Mouse (Mus musculus) neural tube, embryonic 14.5 days (tissue): ENCODE data around the gene Tstd2. TPM values are rescaled to one million over a fixed set of nuclear protein-coding genes. Genes with fewer than 3 reads are reported as not detected.

ENCODE experiments used
- ATAC-seq: fragments of 200-750 bp; cut with Nextera tagmentation; 2 replicates; pipeline ENCODE4 v1.8.0; 2017; ENCODE audit warnings: low read depth, mild to moderate bottlenecking, moderate TSS enrichment, moderate library complexity
- H3K27ac ChIP-seq: fragments of 300-500 bp; sonication (generic); 2 replicates; pipeline ENCODE4 v1.5.1; 2014; ENCODE audit warnings: low read depth, mild to moderate bottlenecking, control low read depth, low read length, moderate library complexity, mixed read lengths
- H3K27me3 ChIP-seq: fragments of 300-500 bp; sonication (generic); 2 replicates; pipeline ENCODE4 v1.6.1; 2014; ENCODE audit warnings: low read length; ENCODE audit not compliant: control insufficient read depth, insufficient read depth
- H3K36me3 ChIP-seq: fragments of 300-500 bp; sonication (generic); 2 replicates; pipeline ENCODE4 v1.6.1; 2014; ENCODE audit warnings: low read length, mixed read lengths; ENCODE audit not compliant: control insufficient read depth, insufficient read depth
- H3K4me1 ChIP-seq: fragments of 300-500 bp; sonication (generic); 2 replicates; pipeline ENCODE4 v1.6.1; 2014; ENCODE audit warnings: low read length; ENCODE audit not compliant: control insufficient read depth, insufficient read depth
- H3K4me2 ChIP-seq: fragments of 300-500 bp; sonication (generic); 2 replicates; pipeline ENCODE4 v1.6.1; 2014; ENCODE audit warnings: mild to moderate bottlenecking, low read depth, low read length, control low read depth
- H3K4me3 ChIP-seq: fragments of 300-500 bp; sonication (generic); 2 replicates; pipeline ENCODE4 v1.5.1; 2014; ENCODE audit warnings: low read depth, low read length, control low read depth, mixed read lengths
- H3K9ac ChIP-seq: fragments of 300-500 bp; sonication (generic); replicated peaks from 2 replicates; pipeline ENCODE4 v1.6.1; 2014; ENCODE audit warnings: low read depth, mild to moderate bottlenecking, control low read depth, low read length, mixed read lengths
- H3K9me3 ChIP-seq: fragments of 300-500 bp; sonication (generic); 2 replicates; pipeline ENCODE4 v1.6.1; 2016; ENCODE audit warnings: low read length; ENCODE audit not compliant: control insufficient read depth
- WGBS: fragments of 180-500 bp; shearing (Covaris S2); extraction: QIAGEN DNeasy Blood & Tissue Kit; methylation state at CpG from one replicate; pipeline ENCODE4 v1.1.7; 2014; 5-methylcytosine and 5-hydroxymethylcytosine counted together
- polyA plus RNA-seq: library from polyadenylated mRNA; unstranded; fragments of >200 nt; fragmentation: Nextera tagmentation; extraction: Ambion mirVana; gene quantifications from 2 replicates; pipeline ENCODE4 v1.2.1, GENCODE M21; 2014

Tstd2 gene
- polyA plus RNA-seq: 23.5 and 27.0 TPM in 2 replicates

DNA sequence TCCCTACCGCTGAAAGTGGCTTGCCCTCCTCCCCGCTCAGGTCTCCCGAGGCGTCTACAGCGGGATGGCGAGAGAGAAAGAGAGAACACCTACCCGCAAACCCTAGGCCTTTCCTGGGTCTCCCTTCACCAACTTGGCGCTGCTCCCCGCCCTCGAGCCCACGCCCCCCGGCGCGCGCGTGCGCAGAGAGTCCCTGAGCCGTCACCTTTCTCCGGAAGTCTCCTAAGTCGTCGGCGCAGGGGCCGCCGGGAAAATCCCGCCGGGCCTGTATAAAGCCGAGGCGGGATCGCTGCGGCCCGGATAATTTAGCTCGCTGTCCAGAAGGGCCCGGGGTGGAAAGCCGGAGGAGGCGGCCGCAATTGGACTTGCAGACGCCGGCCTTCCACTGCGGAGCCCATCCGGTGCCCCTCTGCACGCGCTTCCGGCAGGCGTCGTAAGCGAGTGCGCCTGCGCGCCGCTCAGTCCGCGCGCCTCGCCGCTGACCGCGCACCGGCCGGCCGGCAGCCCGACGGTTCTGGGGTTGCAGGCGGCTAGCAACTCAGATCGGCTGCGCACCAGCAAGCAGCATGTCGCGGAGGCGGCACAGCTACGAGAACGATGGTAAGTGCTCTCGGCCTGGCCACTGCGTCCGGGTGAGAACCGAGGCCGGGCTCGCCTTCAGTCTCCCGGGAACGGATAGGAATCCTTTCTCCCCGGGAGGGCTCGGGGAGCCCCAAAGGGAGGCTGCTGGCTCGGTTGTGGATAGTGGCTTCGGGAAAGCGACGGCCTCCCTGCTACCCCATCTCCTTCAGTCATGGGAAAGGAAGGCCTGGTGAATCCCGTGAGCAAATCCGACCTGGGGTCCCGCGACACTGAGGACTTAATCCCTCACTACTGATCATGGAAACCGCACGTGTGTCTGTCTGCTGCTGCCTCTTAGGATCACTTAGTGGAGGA lies at the start of gene Tstd2, which contains the start of gene Ncbp1:
Gene Tstd2 (minus strand): TSS at position 408 of the 936 bp plus-strand sequence.
Gene Ncbp1 (plus strand): TSS at position 327 of the 936 bp plus-strand sequence.
- Histone ChIP-seq H3K27me3 (no peaks in the 10 kb centered on the region), H3K4me3 (peak within 1 kb of the TSS; percentile 95), H3K27ac (peak within 1 kb of the TSS; percentile 96), H3K36me3 (peaks cover 3% of the 10 kb centered on the region; the same call in 1 of the 2 replicates), H3K4me1 (peaks cover 18% of the 10 kb centered on the region), H3K9ac (peak within 1 kb of the TSS; percentile 96), H3K4me2 (peak within 1 kb of the TSS; percentile 88), H3K9me3 (no peaks in the 10 kb centered on the region)
- ATAC-seq: peak; percentile 95
- WGBS: under 1% methylated on average over 89 of the region's 90 CpGs

DNA sequence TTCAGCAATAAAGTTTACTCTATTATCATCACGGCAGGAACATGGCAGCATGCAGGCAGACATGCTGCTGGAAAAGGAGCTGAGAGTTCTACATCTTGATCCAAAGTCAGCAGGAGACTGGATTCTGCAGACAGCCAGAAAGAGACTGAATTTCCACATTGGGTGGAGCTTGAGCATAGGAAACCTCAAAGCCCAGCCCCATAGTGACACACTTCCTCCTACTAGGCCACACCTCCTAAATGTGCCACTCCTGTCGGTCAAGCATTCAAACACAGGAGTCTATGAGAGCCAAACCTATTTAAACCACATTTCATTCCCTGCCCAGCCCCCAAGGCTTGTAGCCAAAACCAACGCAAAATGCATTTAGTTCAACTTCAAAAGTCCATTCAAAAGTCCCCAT lies 48.0 kb upstream of the Tstd2 start:
- no peak overlapping the region for H3K9ac ChIP-seq
- WGBS: 80% methylated on average over 3 of the region's 3 CpGs
- peaks cover 30% of the 10 kb centered on the region for H3K36me3 ChIP-seq
- no peak overlapping the region for H3K27ac ChIP-seq
- no peaks in the 10 kb centered on the region for H3K4me1 ChIP-seq
- no peaks in the 10 kb centered on the region for H3K27me3 ChIP-seq
- no peaks in the 10 kb centered on the region for H3K9me3 ChIP-seq
- H3K4me2 ChIP-seq: no peak overlapping the region
- ATAC-seq: no peak
- H3K4me3 ChIP-seq: no peak overlapping the region

DNA sequence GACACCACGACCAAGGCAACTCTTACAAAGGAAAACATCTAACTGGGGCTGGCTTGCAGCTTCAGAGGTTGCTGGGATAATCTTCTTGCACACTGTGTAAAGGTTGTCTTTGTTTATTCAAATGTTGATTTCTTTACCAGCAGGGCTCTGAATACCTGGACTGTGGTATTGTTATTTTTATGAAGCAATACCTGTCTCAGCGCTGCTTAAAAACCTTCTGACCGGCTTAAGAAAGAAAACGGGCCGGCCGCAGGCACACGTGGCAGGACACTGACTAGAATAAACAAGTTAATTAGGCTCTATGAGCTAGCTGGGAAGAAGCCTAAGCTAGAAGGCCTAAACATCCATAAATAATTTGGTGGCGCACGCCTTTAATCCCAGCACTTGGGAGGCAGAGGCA lies 47.4 kb upstream of the Tstd2 start:
- H3K27ac ChIP-seq: no peak overlapping the region
- peaks cover 35% of the 10 kb centered on the region for H3K36me3 ChIP-seq
- no peaks in the 10 kb centered on the region for H3K27me3 ChIP-seq
- no peak for ATAC-seq
- no peak overlapping the region for H3K9ac ChIP-seq
- H3K4me2 ChIP-seq: no peak overlapping the region
- WGBS: 87% methylated on average over 9 of the region's 9 CpGs
- no peaks in the 10 kb centered on the region for H3K4me1 ChIP-seq
- no peaks in the 10 kb centered on the region for H3K9me3 ChIP-seq
- H3K4me3 ChIP-seq: no peak overlapping the region

DNA sequence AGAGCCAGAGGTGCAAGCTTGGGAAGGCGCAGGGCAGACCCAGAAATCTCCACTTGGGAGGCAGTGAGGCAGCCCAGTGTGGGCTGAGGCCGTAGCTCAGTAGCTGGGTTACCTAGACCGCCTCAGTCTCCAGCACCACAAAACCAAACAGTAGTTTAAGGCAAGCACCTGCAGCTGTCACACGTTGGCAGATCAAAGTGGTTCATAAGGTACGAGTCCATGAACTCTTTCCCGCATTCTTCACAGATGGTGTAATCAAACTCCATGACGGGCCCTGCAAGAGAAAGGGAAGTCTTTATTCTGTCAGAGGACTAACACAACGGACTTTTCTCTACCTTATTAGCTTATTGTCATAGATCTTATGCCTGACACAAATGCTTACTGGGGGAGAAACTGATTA lies 46.9 kb upstream of the Tstd2 start:
- no peak for ATAC-seq
- H3K4me3 ChIP-seq: no peak overlapping the region
- H3K9ac ChIP-seq: no peak overlapping the region
- H3K27me3 ChIP-seq: no peaks in the 10 kb centered on the region
- no peak overlapping the region for H3K4me2 ChIP-seq
- 86% methylated on average over 8 of the region's 8 CpGs for WGBS
- no peaks in the 10 kb centered on the region for H3K4me1 ChIP-seq
- no peak overlapping the region for H3K27ac ChIP-seq
- no peaks in the 10 kb centered on the region for H3K9me3 ChIP-seq
- H3K36me3 ChIP-seq: peaks cover 35% of the 10 kb centered on the region

DNA sequence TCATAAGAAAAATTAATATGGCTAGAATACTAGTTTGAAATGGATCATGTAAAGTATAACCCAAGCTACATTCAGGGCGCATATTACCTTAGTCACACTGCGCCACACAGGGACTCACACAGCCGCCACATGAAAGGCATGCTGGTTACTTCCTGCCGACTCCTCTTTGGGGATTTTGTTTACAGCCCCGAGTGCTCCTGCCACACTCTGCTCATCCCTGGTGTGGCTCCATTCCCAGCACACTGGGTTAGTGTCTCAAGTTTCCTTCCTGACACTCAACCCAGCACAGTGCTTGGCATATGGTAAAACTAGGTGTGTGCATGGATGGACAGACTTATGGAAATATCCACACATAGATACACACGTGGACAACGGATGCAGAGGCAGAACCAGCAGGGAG lies 43.7 kb upstream of the Tstd2 start:
- Histone ChIP-seq H3K4me1 (no peaks in the 10 kb centered on the region), H3K27me3 (no peaks in the 10 kb centered on the region), H3K27ac (no peak overlapping the region), H3K36me3 (peaks cover 50% of the 10 kb centered on the region), H3K4me2 (no peak overlapping the region), H3K4me3 (no peak overlapping the region), H3K9me3 (no peaks in the 10 kb centered on the region), H3K9ac (no peak overlapping the region)
- ATAC-seq: no peak
- 90% methylated on average over 7 of the region's 7 CpGs for WGBS

DNA sequence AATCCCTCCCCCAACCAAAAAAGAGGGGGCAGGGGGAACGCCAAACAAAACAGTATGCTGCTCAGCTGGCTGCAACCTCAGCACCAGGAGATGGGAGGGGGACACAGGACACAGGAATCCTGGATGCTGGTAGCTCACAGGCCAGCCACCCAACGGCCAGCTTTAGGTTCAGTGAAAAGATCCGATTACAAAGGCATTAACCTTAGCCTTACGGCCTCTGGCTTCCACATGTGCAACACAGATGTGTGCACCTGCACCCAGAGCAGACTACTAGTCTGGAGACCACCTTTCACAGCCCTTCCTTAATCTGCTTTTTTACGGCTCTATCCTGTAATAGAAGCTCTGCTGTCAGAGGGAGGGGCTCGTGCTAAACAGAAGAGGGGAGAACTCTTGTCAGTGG lies 42.7 kb upstream of the Tstd2 start:
- no peak overlapping the region for H3K4me2 ChIP-seq
- no peak overlapping the region for H3K27ac ChIP-seq
- H3K9ac ChIP-seq: no peak overlapping the region
- H3K9me3 ChIP-seq: no peaks in the 10 kb centered on the region
- no peaks in the 10 kb centered on the region for H3K27me3 ChIP-seq
- H3K4me1 ChIP-seq: no peaks in the 10 kb centered on the region
- WGBS: 67% methylated on average over 6 of the region's 6 CpGs
- H3K36me3 ChIP-seq: peaks cover 50% of the 10 kb centered on the region
- ATAC-seq: no peak
- no peak overlapping the region for H3K4me3 ChIP-seq

DNA sequence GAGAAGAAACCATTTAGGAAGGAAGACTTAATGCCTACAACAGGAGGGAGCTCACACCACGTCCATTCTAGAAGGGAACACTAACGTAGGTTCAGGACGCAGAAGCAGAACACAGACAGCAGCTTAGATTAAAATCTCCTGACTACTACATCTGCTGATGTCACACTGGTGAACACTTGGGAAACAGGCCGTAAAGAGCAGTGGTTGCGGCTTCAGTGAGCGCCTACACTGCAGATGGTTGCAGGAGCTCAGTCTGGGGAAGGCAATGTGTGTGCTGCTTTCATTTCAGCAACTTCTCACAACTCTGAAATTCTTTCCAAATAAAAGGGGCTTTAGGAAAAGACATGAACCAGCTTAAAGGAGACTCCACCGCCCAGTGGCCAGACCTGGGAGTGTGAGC lies 39.0 kb upstream of the Tstd2 start:
- no peaks in the 10 kb centered on the region for H3K9me3 ChIP-seq
- no peak for ATAC-seq

DNA sequence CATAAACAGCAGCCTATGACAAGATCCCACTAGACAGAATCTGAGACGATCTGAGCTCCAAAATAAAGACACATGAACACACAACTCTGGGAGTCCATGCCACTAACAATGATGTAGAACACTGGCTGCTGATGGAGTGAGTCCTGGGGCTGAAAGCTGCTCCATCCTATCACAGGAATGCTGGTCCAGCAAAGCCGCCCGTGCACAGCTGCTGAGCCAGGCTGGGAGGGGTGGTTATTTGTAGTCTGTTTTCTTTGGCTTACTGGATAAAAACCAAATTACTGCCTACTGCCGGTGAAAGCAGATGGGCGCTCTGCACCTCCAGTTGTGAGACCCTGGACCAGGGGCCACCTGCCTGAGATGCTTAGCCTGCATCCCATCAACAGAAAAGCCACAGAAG lies 38.5 kb upstream of the Tstd2 start:
- WGBS: 89% methylated on average over 5 of the region's 5 CpGs
- ATAC-seq: no peak
- H3K27ac ChIP-seq: no peak overlapping the region
- no peaks in the 10 kb centered on the region for H3K27me3 ChIP-seq
- H3K9me3 ChIP-seq: no peaks in the 10 kb centered on the region
- H3K4me3 ChIP-seq: no peak overlapping the region
- H3K36me3 ChIP-seq: peaks cover 61% of the 10 kb centered on the region
- H3K9ac ChIP-seq: no peak overlapping the region
- no peaks in the 10 kb centered on the region for H3K4me1 ChIP-seq
- no peak overlapping the region for H3K4me2 ChIP-seq

More for the DNA sequence above, 39.0 kb upstream of the Tstd2 start:
- H3K27ac ChIP-seq: no peak overlapping the region
- no peaks in the 10 kb centered on the region for H3K4me1 ChIP-seq
- no peaks in the 10 kb centered on the region for H3K27me3 ChIP-seq
- H3K9ac ChIP-seq: no peak overlapping the region
- WGBS: 89% methylated on average over 7 of the region's 7 CpGs
- no peak overlapping the region for H3K4me3 ChIP-seq
- no peak overlapping the region for H3K4me2 ChIP-seq
- peaks cover 61% of the 10 kb centered on the region for H3K36me3 ChIP-seq

DNA sequence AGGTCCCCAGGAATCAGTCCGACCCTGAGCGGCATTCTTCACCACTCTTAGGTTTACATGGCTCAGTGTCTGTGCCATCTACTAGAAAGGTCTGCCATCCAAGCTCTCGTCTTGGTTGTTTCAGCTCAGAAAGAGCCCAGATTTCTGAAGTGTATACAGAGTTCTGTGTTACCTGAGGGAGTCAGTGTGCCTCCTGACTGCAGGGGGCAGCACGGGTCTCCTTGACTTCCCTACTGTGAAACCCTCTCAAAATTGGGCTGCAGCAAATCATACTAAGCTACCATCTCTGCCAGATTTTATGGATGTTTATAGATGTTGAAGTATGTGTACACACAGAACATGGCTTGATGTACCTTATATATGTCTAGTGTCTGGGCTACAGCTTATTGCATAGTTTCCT lies 37.8 kb upstream of the Tstd2 start:
- H3K4me1 ChIP-seq: no peaks in the 10 kb centered on the region
- 85% methylated on average over 4 of the region's 4 CpGs for whole genome bisulfite sequencing
- no peak overlapping the region for H3K27ac ChIP-seq
- ATAC-seq: no peak
- H3K9ac ChIP-seq: no peak overlapping the region
- H3K4me2 ChIP-seq: no peak overlapping the region
- H3K4me3 ChIP-seq: no peak overlapping the region
- H3K27me3 ChIP-seq: no peaks in the 10 kb centered on the region
- H3K9me3 ChIP-seq: no peaks in the 10 kb centered on the region
- peaks cover 62% of the 10 kb centered on the region for H3K36me3 ChIP-seq
